Mouse (Mus musculus) urinary bladder, postnatal 14 days (tissue): ENCODE data around the gene Jund.

Experiments used
- DNase-seq: peaks from one replicate; pipeline ENCODE4 v3.0.0; 2021; ENCODE audit warnings: low spot score

The Jund gene

DNA sequence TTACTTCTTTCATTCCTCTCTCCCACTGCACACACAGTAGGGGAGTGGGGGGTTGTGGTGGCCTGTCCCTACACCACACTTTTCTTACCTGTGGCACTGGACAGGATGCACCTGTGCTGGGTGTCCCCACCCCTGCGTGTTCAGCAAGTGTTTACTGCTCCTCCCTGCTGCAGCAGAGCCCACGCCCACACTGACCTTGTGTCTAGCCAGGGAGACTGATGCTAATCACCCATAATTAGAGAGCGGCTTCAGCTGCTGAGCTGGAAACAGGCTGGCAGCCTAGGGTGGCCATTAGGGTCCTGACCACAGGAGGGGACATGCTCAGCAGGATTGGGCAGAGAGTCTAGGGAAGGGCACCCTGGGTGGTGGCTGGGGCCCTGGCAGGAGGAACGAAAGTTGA lies 24.0 kb upstream of the Jund start:
- no peak for DNase-seq

DNA sequence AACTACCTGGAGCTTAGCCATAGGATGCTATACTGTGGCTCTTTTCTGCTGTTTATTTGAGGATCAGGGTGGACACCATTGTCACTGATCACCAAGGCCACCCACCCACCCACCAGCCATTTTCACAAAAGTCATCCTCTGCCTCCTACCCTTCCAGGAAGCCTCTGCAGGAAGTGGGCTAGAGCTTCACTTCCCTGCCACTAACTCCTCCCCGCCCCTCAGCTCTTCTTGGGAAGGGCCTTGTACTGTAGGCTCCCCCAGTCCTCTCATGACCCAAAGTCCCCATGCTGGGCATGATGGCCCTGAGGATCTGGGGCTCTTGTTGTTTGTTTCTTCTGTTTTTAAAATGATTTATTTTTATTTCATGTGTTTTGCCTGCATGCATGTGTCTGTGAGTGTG lies 23.4 kb upstream of the Jund start:
- DNase-seq = no peak

DNA sequence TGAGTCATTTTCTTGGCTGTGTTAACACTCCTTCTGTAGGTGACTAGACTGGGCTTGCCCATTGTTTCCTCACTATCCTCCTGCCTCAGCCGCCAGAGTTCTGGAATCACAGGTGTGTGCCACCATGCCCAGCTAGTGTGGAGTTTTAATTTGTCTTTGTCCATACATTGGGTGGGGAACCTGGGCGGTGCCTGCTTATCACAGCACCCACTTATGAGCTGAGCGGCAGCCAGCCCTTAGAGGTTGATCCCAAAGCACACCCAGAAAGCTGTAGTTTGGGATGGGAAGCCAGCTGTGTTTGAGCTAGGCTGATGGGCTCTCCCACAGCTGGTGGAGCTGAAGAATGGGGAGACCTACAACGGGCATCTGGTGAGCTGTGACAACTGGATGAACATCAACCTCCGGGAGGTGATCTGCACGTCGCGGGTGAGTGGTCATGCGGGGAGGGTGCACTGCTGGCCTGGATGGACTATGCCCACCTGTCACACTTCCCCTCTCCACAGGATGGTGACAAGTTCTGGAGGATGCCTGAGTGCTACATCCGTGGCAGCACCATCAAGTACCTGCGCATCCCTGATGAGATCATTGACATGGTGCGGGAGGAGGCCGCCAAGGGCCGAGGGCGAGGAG lies 21.2 kb upstream of the Jund start:
- no peak for DNase-seq

DNA sequence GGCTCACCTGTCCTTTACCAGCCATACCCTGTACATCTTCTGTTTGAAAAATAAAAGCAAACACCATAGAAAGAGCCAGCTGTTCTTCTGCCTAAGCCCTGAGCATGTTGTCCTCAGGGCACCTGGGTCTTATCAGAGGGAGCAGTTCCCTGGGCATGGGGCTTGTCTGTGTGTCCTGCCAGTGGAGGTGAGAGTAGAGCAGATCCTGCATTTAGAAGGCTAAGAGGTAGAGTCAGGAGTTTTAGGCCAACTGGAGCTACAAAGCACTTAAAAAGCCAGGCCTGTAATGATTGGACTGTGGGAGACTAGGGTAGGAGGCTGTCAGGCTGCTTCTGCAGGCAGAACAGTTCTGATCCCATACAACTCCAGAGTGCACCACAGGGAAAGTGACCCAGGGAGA lies 20.1 kb upstream of the Jund start:
- no peak for DNase-seq

DNA sequence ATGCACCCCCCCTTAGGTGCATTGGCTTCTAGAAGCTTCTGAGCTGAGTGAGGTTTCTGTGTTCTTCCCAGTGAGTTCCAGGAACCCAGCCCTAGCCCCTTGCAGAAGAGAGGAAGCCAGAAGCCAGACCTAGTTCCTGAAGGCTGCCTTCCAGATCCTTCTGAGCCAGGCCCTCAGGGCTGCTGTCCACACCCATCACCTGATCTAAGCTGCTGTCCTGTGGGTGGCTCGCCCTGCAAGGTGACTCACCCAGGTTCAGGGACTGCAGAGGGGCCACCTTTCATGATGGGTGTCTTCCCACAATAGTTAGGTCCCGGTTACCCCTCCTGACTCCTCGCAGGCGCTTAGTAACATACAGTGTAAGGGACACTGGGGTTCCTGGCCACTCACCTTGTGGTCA lies 19.3 kb upstream of the Jund start:
- DNase-seq = no peak

DNA sequence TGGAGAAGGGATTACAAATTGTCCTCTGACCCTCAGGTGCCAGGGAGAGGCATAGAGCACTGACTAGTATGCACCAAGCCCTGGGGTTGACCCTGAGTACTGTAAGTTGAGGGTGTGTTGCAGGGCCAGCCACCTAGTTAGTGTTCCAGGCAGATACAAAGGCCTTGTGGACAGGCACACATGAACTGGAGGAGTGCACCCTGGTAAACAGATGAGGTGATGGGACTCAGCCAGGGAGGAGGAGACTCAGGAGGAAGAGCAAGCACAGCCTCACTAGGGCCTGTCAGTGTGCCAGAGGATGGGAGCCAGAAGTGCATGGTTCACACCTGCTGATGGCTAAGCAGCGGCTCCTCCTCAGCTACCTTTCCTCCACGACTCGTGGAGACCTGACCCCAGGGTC lies 18.7 kb upstream of the Jund start:
- DNase-seq = no peak

DNA sequence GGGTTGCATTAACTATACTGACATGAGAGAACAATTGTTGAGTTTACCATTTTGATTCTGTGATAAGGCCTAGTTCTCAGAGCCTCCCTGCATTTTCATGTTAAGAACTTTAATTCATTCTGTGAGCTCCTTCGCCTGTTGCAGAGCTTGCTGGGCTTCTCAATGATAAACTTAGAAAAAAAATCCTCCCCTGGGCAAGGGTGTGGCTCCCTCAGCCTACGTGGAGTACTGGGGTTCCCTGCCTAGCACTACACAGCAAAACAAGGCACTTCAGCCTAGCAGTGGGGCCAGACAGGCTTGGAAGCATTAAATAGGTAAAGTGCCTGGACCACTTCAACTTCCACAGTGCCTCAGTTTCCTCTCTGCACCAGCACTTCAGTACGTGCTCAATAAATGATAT lies 17.3 kb upstream of the Jund start:
- no peak for DNase-seq

DNA sequence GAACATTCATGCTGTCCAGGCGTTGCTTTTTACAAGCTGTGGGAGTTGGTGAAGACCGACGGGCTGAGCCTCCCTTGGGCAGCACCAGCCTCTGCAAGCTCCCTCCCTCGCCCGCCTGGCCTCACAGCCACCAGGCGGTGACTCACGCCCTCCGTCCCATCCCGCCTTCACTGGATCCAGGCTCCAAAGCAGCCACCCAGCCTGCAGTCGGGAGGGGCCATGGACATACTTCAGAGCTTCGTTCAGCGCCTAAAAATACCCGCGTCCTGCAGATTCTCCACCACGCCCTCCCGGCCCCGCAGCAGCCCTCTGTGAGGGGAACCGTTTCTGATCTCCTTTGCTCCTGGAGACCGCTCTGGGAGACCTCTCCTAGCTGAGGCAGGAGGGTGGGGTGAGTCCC lies 16.6 kb upstream of the Jund start:
- DNase-seq = peak; percentile 85

DNA sequence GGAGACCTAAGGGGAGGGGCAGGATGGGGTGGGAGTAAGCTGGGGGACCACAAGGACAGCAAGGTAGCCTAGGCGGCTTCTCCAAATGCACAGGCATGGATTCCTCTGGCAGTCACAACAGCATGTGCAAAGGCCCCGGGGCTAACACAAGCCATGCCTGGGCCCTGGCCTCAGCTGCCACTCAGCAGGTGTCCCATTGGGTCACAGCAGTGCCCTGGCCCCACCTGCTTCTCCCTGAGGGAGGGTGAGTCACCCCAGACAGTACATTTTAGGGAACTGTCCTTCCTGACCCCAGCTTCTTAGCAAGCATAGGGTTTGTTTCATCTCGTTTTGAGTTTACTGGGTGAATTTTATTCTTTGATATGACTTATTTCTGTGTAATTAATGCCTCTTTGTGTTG lies 16.1 kb upstream of the Jund start:
- no peak for DNase-seq

DNA sequence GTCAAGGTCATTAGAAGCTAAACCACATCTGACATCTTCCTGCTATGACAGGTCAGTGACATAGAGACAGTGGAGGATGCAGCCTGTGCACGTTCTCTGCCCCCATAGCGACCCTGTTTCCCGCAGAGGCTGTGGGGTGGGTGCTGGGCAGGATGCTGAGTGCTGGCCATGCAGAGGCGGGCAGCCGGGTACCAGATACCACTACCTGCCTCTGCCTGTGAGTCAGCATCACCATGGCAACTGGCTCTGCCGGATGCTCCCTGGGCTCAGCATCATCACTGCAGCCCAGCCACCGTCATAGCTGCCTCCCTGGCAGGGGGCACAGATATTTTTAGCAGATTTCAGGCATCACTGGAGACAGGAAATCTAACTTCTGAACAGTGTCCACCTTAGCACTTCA lies 14.5 kb upstream of the Jund start:
- DNase-seq = no peak

DNA sequence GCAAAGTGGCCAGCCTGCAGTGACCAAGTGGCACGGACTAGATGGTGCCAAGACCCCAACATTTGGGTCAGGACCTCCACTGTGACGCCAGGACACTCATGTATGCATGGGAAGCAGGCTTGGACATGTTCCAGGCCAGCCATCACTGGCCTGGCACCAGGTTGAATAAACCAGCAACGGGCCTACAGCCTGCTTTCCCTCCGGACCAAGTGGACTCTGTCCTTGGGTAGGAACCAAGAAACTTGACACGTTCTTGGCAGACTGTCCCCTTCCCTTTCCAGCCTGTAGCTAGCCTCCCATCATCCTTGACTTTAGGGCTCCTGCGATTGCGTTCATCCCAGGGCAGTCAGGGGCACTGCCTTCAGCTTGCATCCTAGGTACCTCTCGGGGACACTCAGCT lies 11.2 kb upstream of the Jund start:
- peak; percentile 76 for DNase-seq

DNA sequence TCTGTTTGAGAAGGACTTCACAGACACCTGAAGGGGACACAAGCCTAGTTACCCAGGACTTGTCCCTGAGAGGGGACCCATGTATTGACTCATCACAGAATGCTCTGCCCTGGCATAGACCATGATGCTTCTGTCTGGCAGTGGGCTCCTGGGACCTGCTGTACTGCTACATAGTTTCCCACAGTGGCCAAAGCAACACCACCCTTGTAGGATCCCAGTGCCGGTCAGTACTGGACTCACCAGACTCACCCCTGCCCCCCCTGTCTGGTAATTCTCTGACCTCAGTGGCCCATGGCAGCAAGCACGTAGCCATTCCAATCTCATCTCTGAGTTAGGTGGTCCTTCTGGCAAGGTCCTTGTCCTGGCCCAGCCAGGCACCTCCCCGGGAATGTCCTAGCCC lies 10.6 kb upstream of the Jund start:
- DNase-seq = no peak

DNA sequence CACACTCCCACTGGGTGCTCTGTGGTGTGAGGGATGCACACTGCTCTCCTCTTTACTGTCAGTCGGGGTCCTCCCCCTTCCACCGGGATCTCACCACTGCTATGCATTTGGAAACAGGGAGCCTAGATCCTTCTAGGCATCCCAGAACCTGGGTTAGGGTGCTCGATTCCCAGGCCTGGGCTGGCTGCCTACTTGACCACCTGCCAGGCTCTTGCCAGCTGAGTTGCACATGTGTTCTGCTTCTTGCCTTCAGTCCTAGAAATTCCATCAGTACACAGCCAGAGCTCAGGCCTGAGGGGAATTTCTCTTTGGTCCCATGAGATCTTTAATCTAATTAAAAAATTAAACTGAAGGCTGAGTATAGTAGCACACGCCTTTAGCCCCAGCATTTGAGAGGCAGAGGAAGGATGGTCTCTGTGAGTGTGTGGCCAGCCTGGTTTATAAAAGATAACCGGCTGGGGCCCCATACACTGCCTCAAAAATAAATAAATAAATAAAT lies 8.8 kb upstream of the Jund start:
- DNase-seq = no peak

DNA sequence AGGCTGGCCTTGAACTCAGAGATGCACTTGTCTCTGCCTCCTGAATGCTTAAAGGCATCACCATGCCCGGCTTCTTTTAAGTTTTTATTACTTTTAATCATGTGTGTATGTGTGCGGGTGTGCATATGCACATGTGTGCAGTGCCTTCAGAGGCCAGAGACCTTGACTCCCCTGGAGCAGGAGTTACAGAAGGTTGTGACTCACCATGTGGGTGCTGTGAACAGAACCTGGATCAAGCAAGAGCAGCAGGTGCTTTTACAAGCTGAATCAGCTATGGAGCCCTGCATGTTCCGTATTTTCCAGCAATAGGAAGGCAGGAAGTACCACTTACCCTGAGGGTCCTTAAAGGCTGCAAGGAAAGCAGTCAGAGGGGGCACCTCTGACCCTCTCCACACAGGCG lies 7.5 kb upstream of the Jund start:
- no peak for DNase-seq

DNA sequence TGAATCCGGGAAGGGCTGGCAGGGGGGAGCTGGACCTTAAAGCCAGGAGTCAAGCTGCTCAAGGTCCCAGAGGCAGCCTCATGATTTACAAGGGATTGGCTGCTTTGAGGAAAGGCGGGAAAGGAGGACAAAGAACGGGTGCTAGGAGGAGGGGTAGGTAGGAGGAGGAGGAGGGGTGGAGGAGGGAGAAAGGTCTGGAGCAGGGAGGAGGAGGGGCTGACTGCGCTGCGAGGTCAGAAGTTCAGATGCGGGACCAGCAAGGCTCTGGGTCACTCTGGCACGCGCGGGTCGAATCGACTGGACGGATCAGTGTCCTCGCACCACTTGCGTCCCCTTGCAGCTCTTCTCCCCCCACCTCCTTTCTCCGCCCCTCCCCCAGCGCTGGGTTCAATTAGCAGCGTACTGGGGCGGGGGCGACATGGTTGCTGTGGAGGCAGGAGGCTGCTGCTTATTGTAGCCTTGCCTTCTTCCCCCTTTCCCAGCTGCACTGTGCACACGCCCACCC lies 7.0 kb upstream of the Jund start:
- no peak for DNase-seq

DNA sequence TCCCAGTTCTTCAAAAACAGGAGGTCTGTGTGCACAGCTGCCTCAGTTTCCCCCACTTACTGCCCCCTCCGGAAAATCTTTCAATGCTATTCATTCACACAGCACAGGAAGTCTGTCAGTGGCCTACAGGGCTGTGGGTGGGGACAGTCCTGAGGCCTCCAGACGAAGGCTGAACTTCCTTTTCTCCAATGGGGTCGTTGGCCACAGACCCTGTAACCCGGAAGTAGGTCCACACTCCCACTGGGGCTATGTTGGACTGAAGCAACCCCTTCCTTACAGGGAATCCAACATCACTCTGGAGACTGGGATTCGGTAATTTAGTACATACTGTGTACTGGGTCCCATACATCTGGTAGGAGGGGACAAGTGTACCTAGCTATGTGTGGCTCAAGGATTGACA lies 5.1 kb upstream of the Jund start:
- DNase-seq = no peak

DNA sequence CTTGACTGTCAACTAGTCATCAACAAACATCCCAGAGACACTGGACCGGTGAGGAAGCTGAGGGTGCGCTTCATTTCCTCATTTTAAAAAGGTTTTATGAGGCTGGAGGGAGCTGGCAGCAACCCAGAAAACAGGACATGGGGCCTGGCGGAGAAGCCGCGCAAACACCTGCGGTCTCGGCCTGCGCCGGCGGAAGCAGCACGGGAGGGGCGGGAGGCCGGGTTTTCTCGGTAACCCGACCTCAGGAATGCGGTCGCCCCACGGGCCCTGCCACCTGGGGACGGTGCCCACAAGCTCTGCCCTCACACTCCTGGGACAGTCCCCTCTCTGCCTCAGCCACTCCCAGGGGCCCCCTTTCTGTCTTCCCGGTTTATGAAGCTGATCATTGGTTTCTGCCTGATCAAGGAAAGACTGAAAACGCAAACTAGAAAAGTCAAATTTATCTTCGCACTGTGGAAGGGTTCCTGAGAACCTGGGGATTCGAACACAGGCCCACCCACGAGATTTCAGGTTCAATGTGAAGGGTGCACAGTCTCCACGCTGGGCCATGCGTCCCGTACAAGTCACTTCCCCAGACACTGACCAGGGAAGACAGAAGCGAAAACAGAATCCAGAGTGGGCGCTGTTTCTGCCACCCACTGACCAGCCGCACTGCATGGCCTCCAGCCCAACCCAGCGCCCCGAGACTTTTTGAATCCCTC lies 3.3 kb upstream of the Jund start:
- peak; percentile 82 for DNase-seq

DNA sequence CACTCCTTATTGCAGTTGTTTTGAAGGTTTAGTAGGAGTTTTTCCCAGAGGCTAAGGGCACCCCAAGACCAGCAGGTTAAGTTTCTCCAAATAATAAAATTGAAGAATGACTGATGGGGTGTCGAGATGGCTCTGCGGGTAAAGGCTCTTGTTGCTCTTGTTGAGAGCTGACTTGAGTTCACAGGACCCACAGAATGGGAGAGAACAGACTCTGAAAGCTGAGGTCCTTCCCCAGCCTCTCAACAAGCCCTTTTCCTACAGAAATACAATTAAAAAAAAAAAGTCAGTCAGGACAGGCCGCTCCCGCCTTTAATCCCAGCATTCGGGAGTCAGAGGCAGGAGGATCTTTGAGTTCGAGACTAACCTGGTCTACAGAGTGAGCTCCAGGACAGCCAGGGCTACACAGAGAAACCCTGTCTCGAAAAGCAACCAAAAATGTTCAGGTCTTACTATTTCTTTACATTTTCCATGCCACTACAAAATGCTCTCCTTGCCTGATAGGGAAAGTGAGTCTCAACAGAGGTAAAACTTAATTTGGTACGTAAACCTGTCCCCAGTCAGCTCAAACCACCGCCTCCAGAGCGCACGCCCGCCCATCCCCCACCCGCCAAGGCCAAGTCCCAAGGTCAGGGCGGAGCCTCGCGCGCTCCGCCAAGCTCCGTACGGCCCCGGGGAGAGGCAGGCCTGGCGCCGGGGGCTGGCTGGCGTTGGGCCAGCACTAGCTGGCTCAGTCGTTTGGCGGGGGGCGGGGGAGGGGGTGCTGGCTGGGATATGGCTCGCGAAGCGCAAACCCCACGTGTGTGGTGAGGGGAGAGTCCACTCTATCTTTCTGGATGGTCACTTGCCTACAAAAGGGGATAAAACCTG lies 2.5 kb upstream of the Jund start:
- peak; percentile 74 for DNase-seq

DNA sequence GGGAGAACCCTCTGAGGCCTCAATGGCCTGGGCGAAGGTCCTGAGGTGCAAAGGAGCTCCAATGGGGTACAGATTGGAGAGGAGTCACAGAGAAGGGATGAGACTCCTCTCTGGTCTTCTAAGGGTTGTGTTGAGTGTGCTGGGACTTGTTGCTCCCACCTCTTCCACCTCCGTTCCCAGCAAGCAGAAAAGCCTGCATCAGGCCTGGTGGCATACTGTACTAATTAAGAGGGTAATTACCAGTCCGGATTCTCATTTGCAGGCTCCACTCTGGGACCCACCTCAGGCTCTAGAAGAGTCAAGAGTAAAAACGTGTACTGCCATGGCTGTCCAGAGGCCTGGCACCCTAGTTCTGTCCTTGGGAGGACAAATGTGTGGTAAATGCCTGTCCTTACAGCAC lies 1.8 kb upstream of the Jund start:
- no peak for DNase-seq

DNA sequence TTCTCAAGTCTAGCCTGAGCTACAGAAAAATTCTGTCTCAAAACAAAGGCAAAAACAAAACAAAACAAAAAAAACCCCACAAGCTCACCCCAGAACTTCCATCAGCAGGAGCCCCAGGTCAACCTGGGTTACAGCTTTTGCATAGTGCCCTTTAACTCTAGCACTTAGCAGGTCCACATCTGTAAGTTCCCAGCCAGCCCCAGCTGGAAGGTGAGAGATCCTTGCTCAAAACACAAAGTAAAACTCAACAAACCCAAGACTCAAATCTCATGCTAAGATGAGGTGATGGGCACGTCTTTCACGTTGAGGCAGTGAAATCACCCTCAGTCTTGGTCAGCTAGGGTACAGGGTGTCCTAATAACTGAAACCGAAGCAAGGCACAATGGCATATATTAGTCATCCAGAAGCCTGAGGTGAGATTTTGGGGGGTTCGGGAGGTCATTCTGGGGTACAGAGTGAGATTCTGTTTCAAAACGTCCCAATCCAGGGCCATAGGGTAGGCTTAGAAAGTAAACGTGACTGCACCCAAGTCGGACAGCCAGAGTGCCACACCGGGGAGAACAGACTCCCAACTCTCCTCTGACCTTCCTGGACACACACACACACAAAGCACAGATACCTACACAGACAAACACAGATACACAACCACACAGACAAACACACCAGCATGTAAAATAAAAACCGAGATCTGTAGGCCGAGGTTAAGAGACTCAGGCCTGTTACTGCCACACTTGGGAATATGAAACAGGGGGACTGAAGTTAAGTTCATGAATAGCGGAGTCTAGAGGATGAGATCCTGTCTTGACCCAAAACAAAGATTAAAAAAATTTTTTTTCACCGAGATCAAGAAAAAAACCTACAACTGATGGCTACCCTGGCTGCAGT lies 1.1 kb upstream of the Jund start:
- DNase-seq = no peak

DNA sequence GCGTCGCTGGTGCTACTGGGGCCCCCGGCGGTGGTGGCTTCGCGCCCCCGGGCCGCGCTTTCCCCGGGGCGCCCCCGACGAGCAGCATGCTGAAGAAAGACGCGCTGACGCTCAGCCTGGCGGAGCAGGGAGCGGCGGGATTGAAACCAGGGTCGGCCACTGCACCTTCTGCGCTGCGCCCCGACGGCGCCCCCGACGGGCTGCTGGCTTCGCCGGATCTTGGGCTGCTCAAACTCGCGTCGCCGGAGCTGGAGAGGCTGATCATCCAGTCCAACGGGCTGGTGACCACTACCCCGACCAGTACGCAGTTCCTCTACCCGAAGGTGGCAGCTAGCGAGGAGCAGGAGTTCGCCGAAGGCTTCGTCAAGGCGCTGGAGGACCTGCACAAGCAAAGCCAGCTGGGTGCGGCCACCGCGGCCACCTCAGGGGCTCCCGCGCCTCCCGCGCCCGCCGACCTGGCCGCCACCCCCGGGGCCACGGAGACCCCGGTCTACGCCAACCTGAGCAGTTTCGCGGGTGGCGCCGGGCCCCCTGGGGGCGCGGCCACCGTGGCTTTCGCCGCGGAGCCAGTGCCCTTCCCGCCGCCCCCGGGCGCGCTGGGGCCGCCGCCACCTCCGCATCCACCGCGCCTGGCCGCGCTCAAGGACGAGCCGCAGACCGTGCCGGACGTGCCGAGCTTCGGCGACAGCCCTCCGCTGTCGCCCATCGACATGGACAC lies 526 bp downstream of the Jund start:
- DNase-seq = peak; percentile 63
